Mouse (Mus musculus) liver, adult 2 months (tissue): ENCODE measurements around the gene Ruvbl1. TPM values are rescaled to one million over a fixed set of nuclear protein-coding genes. Genes with fewer than 3 reads are reported as not detected.

Source experiments
- DNase-seq: peaks from one replicate; pipeline ENCODE4 v3.0.0-alpha.2; 2011; ENCODE audit warnings: low read depth, low spot score; ENCODE audit errors: extremely low read depth
- H3K27ac ChIP-seq: fragments of 200-500 bp; replicated peaks from 2 replicates; pipeline ENCODE4 v1.5.1; 2012; ENCODE audit warnings: low read depth, mild to moderate bottlenecking, control low read depth, inconsistent platforms, low read length; ENCODE audit not compliant: insufficient read depth
- H3K27me3 ChIP-seq: fragments of 200-500 bp; 2 replicates; pipeline ENCODE4 v1.6.1; 2012; ENCODE audit warnings: mild to moderate bottlenecking, moderate library complexity, low read length, inconsistent platforms; ENCODE audit not compliant: control insufficient read depth, insufficient read depth
- H3K36me3 ChIP-seq: fragments of 200-500 bp; 2 replicates; pipeline ENCODE4 v1.6.1; 2012; ENCODE audit warnings: low read length, inconsistent platforms; ENCODE audit not compliant: control insufficient read depth, insufficient read depth
- H3K4me1 ChIP-seq: fragments of 200-500 bp; 2 replicates; pipeline ENCODE4 v1.6.1; 2011; ENCODE audit warnings: low read length; ENCODE audit not compliant: control insufficient read depth, insufficient read depth
- H3K4me3 ChIP-seq: fragments of 200-500 bp; 2 replicates; pipeline ENCODE4 v1.5.1; 2011; ENCODE audit warnings: low read depth, mild to moderate bottlenecking, control low read depth, low read length, moderate library complexity; ENCODE audit not compliant: insufficient read depth
- H3K79me2 ChIP-seq: fragments of 200-500 bp; 2 replicates; pipeline ENCODE4 v1.6.1; 2012; ENCODE audit warnings: inconsistent platforms, mild to moderate bottlenecking, low read length, moderate library complexity; ENCODE audit not compliant: control insufficient read depth, insufficient read depth
- H3K9ac ChIP-seq: fragments of 200-500 bp; 2 replicates; pipeline ENCODE4 v1.6.1; 2012; ENCODE audit warnings: low read depth, mild to moderate bottlenecking, control low read depth, inconsistent platforms, low read length
- CTCF ChIP-seq: fragments of 200-500 bp; IDR thresholded peaks from 2 replicates; pipeline ENCODE4 v1.5.1; 2011; ENCODE audit warnings: low read depth, low read length, control low read depth
- POLR2A ChIP-seq: fragments of 200-500 bp; IDR thresholded peaks from 2 replicates; pipeline ENCODE4 v1.6.1; 2011; ENCODE audit warnings: low read length, control low read depth; ENCODE audit not compliant: insufficient read depth; ENCODE audit errors: extremely low read depth
- WGBS: fragments of 180-500 bp; shearing (Covaris S2); methylation state at CpG from one replicate; pipeline ENCODE4 v1.1.7; 2018; 5-methylcytosine and 5-hydroxymethylcytosine counted together
- polyA plus RNA-seq: library from polyadenylated mRNA; depleted of rRNA; stranded (reverse); fragments of >200 nt; gene quantifications from 2 replicates; pipeline ENCODE4 v1.2.3, GENCODE M21; 2012; rRNA removed
- total RNA-seq: library from RNA; depleted of rRNA; stranded (reverse); fragments of >200 nt; gene quantifications from 2 replicates; pipeline ENCODE4 v1.2.3, GENCODE M21; 2014; rRNA removed

Ruvbl1 gene
- total and polyA plus RNA-seq, 2 experiments, result 13.9 to 17.5 TPM

DNA sequence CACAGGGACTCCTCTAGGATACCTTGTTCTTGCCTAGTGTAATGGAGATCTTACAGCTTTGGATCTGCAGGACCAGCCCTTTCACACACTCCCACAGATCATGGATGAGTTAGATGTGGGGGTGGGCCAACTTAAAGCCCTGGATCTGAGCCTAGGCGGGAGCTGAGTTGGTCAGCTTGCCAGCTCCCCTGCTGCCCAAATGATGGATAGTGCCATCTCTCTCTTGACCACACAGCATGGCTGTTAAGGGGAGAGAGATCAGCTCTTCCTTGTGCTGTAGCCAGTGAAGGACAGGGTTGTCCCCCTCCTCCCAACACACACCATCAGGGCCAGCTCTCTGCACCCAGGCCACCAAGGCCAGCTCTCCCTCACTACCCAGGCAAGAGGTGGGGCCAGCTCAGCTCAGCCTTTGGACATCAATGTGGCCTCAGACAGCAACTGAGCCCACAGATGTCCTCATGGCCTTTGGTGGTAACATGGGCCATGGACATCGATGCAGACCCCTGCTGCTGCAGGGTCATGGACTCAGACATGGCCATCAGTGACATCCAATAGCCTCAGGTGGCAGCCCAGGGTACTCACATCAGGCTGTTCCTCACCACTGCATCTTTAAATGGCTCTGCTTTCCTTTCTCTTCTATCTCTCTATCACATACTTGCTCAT lies 75.0 kb downstream of the Ruvbl1 start:
- no peaks in the 10 kb centered on the region for H3K79me2 ChIP-seq
- WGBS, result 84% methylated on average over 2 of the region's 2 CpGs
- no peaks in the 10 kb centered on the region for H3K4me1 ChIP-seq
- no peak overlapping the region for H3K27ac ChIP-seq
- no peaks in the 10 kb centered on the region for H3K36me3 ChIP-seq
- no peaks in the 10 kb centered on the region for H3K27me3 ChIP-seq
- H3K4me3 ChIP-seq, result no peak overlapping the region
- DNase-seq, result no peak
- H3K9ac ChIP-seq, result no peak overlapping the region
- TF ChIP-seq CTCF (no peak), POLR2A (no peak)

DNA sequence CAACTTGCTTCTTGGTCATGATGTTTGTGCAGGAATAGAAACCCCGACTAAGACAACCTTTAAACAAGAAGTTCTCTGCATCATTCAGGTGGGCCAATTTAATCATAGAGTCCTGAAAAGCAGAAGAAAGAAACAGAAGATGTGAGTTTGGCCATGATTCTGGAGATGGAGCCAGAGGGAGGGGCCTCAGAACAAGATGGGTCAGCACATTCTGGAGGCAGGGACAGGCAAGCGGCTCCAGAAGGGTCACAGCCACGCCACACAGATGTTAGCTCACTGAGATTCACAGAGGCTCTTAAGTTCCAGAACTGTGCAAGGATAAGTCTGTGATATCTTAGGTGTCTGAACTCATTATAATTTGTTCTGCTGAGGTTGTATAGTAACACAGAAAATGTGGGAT lies 79.0 kb downstream of the Ruvbl1 start:
- Histone ChIP-seq H3K27ac (no peak overlapping the region), H3K4me3 (no peak overlapping the region), H3K27me3 (no peaks in the 10 kb centered on the region), H3K79me2 (no peaks in the 10 kb centered on the region), H3K36me3 (no peaks in the 10 kb centered on the region), H3K9ac (no peak overlapping the region), H3K4me1 (no peaks in the 10 kb centered on the region)
- no peak for DNase-seq
- no peak for TF ChIP-seq CTCF
- TF ChIP-seq POLR2A, result no peak
- 81% methylated on average over 3 of the region's 3 CpGs for WGBS

DNA sequence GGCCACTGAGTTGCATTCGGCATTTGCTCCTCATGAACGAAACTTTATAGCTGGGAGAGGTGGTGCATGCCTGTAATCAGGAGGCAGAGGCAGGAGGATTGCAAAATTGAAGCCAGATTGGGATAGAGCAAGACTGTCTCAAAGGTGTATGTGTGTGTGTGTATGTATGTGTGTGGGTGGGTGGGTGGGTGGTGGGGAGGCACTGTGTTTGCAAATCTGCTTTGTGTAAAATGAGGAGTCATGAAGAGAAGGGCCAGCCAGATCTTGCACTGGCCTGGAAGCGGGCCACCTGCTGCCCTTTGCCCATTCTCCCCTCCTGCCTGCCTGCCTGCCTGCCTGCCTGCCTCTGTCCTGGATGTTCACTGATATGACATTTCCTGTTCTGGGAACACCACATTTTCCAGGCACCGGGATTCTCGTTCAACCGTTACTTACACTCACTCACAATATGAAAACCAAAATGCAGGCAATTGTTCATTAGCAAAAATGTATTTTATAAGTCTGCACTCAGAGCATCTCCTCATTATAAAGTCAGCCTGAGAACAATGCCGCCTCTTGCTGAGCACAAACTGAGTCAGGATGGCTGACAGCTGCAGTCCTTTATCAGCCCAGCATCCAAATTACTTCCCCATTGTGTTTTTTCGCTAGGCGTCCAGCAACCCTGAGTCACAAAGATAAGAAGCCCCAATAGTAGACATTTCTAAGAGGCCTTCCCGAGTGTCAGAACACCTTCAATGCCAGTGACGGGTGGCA lies 79.6 kb downstream of the Ruvbl1 start:
- DNase-seq, result no peak
- Histone ChIP-seq H3K36me3 (no peaks in the 10 kb centered on the region), H3K9ac (no peak overlapping the region), H3K4me1 (no peaks in the 10 kb centered on the region), H3K27me3 (no peaks in the 10 kb centered on the region), H3K4me3 (no peak overlapping the region), H3K79me2 (no peaks in the 10 kb centered on the region), H3K27ac (no peak overlapping the region)
- 57% methylated on average over 11 of the region's 11 CpGs for WGBS
- TF ChIP-seq CTCF, result no peak
- TF ChIP-seq POLR2A, result no peak

DNA sequence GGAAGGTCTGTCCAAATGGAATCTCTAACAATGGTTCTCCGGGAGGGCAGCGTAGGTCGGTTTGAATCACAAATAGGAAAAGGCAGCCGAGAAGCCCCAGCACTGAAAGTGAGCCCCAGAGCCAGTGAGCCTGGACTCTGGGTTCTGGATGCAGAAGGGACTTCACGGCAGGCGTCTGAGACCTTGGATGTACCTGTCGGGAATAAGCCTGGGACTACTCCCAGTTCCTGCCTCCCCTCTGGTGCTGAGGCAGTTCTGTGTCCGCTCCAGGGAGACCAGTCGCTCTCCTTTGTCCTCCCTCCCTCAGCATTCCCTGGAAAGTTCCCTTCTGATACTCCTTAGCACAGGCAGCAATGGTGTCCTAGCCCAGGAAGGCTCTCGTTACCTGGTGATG lies 80.2 kb downstream of the Ruvbl1 start:
- TF ChIP-seq POLR2A (no peak), CTCF (no peak)
- no peak overlapping the region for H3K27ac ChIP-seq
- H3K79me2 ChIP-seq, result no peaks in the 10 kb centered on the region
- no peaks in the 10 kb centered on the region for H3K36me3 ChIP-seq
- DNase-seq, result no peak
- no peak overlapping the region for H3K4me3 ChIP-seq
- H3K27me3 ChIP-seq, result no peaks in the 10 kb centered on the region
- no peaks in the 10 kb centered on the region for H3K4me1 ChIP-seq
- H3K9ac ChIP-seq, result no peak overlapping the region
- WGBS, result 75% methylated on average over 10 of the region's 10 CpGs

Other genes starting within 250 kb of the Ruvbl1 start
- gene Dnajb8, start 243.1 kb upstream of the Ruvbl1 start, total RNA-seq, result not detected in 2 replicates
- gene Dnajb8, start 243.1 kb upstream of the Ruvbl1 start, polyA plus RNA-seq, result not detected in 2 replicates
- gene Eefsec, start 18.9 kb upstream of the Ruvbl1 start, total RNA-seq, result 23.7 and 27.3 TPM in 2 replicates
- gene Eefsec, start 18.9 kb upstream of the Ruvbl1 start, polyA plus RNA-seq, result 39.2 and 42.8 TPM in 2 replicates
- gene Sec61a1, start 53.5 kb downstream of the Ruvbl1 start, total RNA-seq, result 145 and 183 TPM in 2 replicates
- gene Sec61a1, start 53.5 kb downstream of the Ruvbl1 start, polyA plus RNA-seq, result 255 and 340 TPM in 2 replicates
- gene Kbtbd12, start 172.5 kb downstream of the Ruvbl1 start, total RNA-seq, result 1.0 and 1.7 TPM in 2 replicates
- gene Kbtbd12, start 172.5 kb downstream of the Ruvbl1 start, polyA plus RNA-seq, result 0.19 and 0.29 TPM in 2 replicates